Mouse (Mus musculus) kidney, embryonic 16.5 days (tissue): Measurements from ENCODE around the gene Cphx1. TPM values are rescaled to one million over a fixed set of nuclear protein-coding genes. Genes with fewer than 3 reads are reported as not detected.
"Not testable (repeated sequence)": the region's sequence is repeated elsewhere in the genome, so short reads cannot be mapped to it uniquely, and the experiment has no call there.

ENCODE experiments used
- ATAC-seq: fragments of 200-750 bp; cut with Nextera tagmentation; 2 replicates; pipeline ENCODE4 v1.8.0; 2017; ENCODE audit warnings: moderate TSS enrichment; ENCODE audit not compliant: low FRiP score, low TSS enrichment
- H3K27ac ChIP-seq: fragments of 300-500 bp; sonication (generic); 2 replicates; pipeline ENCODE4 v1.5.1; 2014; ENCODE audit warnings: low read length
- H3K27me3 ChIP-seq: fragments of 300-500 bp; sonication (generic); 2 replicates; pipeline ENCODE4 v1.6.1; 2014; ENCODE audit warnings: low read length, control low read depth, mixed read lengths; ENCODE audit not compliant: insufficient read depth
- H3K36me3 ChIP-seq: fragments of 300-500 bp; sonication (generic); 2 replicates; pipeline ENCODE4 v1.6.1; 2014; ENCODE audit warnings: low read length, control low read depth, mixed read lengths; ENCODE audit not compliant: insufficient read depth
- H3K4me1 ChIP-seq: fragments of 300-500 bp; sonication (generic); 2 replicates; pipeline ENCODE4 v1.6.1; 2014; ENCODE audit warnings: low read length, control low read depth, mixed read lengths; ENCODE audit not compliant: insufficient read depth
- H3K4me2 ChIP-seq: fragments of 300-500 bp; sonication (generic); replicated peaks from 2 replicates; pipeline ENCODE4 v1.6.1; 2014; ENCODE audit warnings: low read depth, low read length
- H3K4me3 ChIP-seq: fragments of 300-500 bp; sonication (generic); 2 replicates; pipeline ENCODE4 v1.5.1; 2014; ENCODE audit warnings: mild to moderate bottlenecking, low read length
- H3K9ac ChIP-seq: fragments of 300-500 bp; sonication (generic); replicated peaks from 2 replicates; pipeline ENCODE4 v1.6.1; 2014; ENCODE audit warnings: low read length
- H3K9me3 ChIP-seq: fragments of 300-500 bp; sonication (generic); 2 replicates; pipeline ENCODE4 v1.6.1; 2016; ENCODE audit warnings: low read length, control low read depth
- WGBS: fragments of 180-500 bp; shearing (Covaris S2); extraction: QIAGEN DNeasy Blood & Tissue Kit; methylation state at CpG from one replicate; pipeline ENCODE4 v1.1.7; 2014; 5-methylcytosine and 5-hydroxymethylcytosine counted together
- polyA plus RNA-seq: library from polyadenylated mRNA; unstranded; fragments of >200 nt; fragmentation: Nextera tagmentation; extraction: Ambion mirVana; gene quantifications from 2 replicates; pipeline ENCODE4 v1.2.1, GENCODE M21; 2015

Gene Cphx1
- polyA plus RNA-seq, 1 experiment from 2014 or later = not detected

GRCm38 (mm10) chr14:25936867-25937630 lies 1.1 kb upstream of the Cphx1 start:
- WGBS = no CpG with 5 or more reads among the region's 5 CpGs
- not testable (repeated sequence) for H3K4me3 ChIP-seq, ATAC-seq

GRCm38 (mm10) chr14:25957861-25958260 lies 19.8 kb downstream of the Cphx1 start:
- ATAC-seq, H3K9ac ChIP-seq: not testable (repeated sequence)
- WGBS = no CpG with 5 or more reads among the region's 3 CpGs

More at GRCm38 (mm10) chr14:25936867-25937630, 1.1 kb upstream of the Cphx1 start:
- not testable (repeated sequence) for H3K27ac ChIP-seq, H3K9me3 ChIP-seq, H3K9ac ChIP-seq, H3K4me1 ChIP-seq, H3K4me2 ChIP-seq, H3K36me3 ChIP-seq, H3K27me3 ChIP-seq

GRCm38 (mm10) chr14:25978371-25979241 lies 40.5 kb downstream of the Cphx1 start, which contains the start of gene Duxbl1:
Duxbl1 (plus strand) TSS chr14:25978577.
- H3K36me3 ChIP-seq, H3K9me3 ChIP-seq, H3K4me1 ChIP-seq, H3K27me3 ChIP-seq, H3K27ac ChIP-seq, H3K9ac ChIP-seq: not testable (repeated sequence)
- Histone ChIP-seq H3K4me3 (peak within 1 kb of the TSS; percentile 35), H3K4me2 (peak within 1 kb of the TSS; percentile 47)
- WGBS = no CpG with 5 or more reads among the region's 25 CpGs
- ATAC-seq = peak; percentile 39; the same call in 1 of the 2 replicates

More at GRCm38 (mm10) chr14:25957861-25958260, 19.8 kb downstream of the Cphx1 start:
- H3K4me1 ChIP-seq, H3K27ac ChIP-seq, H3K27me3 ChIP-seq, H3K4me3 ChIP-seq, H3K9me3 ChIP-seq, H3K36me3 ChIP-seq, H3K4me2 ChIP-seq: not testable (repeated sequence)

GRCm38 (mm10) chr14:25979242-25979941 lies 41.3 kb downstream of the Cphx1 start:
- peak overlapping the region; percentile 35 for H3K4me3 ChIP-seq
- not testable (repeated sequence) for H3K27ac ChIP-seq

GRCm38 (mm10) chr14:25981880-25982279 lies 43.8 kb downstream of the Cphx1 start:
- H3K27me3 ChIP-seq, H3K9me3 ChIP-seq, H3K27ac ChIP-seq, H3K4me3 ChIP-seq, H3K36me3 ChIP-seq, ATAC-seq, H3K9ac ChIP-seq, H3K4me2 ChIP-seq, H3K4me1 ChIP-seq: not testable (repeated sequence)
- 29% methylated on average over 4 of the region's 9 CpGs for WGBS

More at GRCm38 (mm10) chr14:25979242-25979941, 41.3 kb downstream of the Cphx1 start:
- H3K4me1 ChIP-seq, ATAC-seq, H3K9ac ChIP-seq, H3K27me3 ChIP-seq, H3K36me3 ChIP-seq, H3K9me3 ChIP-seq: not testable (repeated sequence)
- WGBS = 1% methylated on average over 7 of the region's 13 CpGs
- H3K4me2 ChIP-seq = peak overlapping the region; percentile 47

Other genes with a start within 250 kb of the Cphx1 start
- 42.4 and 55.5 TPM in 2 replicates for gene Ppif, start 244.2 kb upstream of the Cphx1 start, polyA plus RNA-seq
- gene Zcchc24, start 169.3 kb upstream of the Cphx1 start, polyA plus RNA-seq = 12.2 and 17.3 TPM in 2 replicates
- 65.8 and 67.9 TPM in 2 replicates for gene Anxa11, start 96.1 kb upstream of the Cphx1 start, polyA plus RNA-seq
- gene Plac9a, start 35.2 kb upstream of the Cphx1 start, polyA plus RNA-seq = 1.6 TPM in 1 of 2 replicates, not detected in the other
- gene Tmem254a, start 10.6 kb upstream of the Cphx1 start, polyA plus RNA-seq = 1.5 and 2.2 TPM in 2 replicates
- 1.0 and 1.1 TPM in 2 replicates for gene Duxbl1, start 40.3 kb downstream of the Cphx1 start, polyA plus RNA-seq
- 35.4 and 41.6 TPM in 2 replicates for gene Gm9780, start 104.4 kb downstream of the Cphx1 start, polyA plus RNA-seq
- 49.9 and 55.1 TPM in 2 replicates for gene Tmem254c, start 129.1 kb downstream of the Cphx1 start, polyA plus RNA-seq
- not detected in 2 replicates for gene Cphx2, start 143.2 kb downstream of the Cphx1 start, polyA plus RNA-seq
- 0.21 TPM in 1 of 2 replicates, not detected in the other for gene Cphx3, start 144.0 kb downstream of the Cphx1 start, polyA plus RNA-seq
- gene Duxbl2, start 180.0 kb downstream of the Cphx1 start, polyA plus RNA-seq = 0.55 and 1.4 TPM in 2 replicates
- 27.8 and 32.0 TPM in 2 replicates for gene Plac9b, start 244.2 kb downstream of the Cphx1 start, polyA plus RNA-seq